Mouse (Mus musculus) regulatory T cell (primary cell): ENCODE results near the gene Rpp21.

Experiments used
- in situ Hi-C: fragments of 300-600 bp; cut with MboI, MseI; formaldehyde crosslinking; loops from one replicate; pipeline ENCODE4 v1.15.1; 2025; ENCODE audit warnings: high pct_unique_total_duplicates

Gene Rpp21

GRCm38 (mm10) chr17:36257969-36258368 is at the start of gene Rpp21:
Gene Rpp21 (minus strand): TSS chr17:36258069.
- in situ Hi-C loops, result no loop called here

DNA sequence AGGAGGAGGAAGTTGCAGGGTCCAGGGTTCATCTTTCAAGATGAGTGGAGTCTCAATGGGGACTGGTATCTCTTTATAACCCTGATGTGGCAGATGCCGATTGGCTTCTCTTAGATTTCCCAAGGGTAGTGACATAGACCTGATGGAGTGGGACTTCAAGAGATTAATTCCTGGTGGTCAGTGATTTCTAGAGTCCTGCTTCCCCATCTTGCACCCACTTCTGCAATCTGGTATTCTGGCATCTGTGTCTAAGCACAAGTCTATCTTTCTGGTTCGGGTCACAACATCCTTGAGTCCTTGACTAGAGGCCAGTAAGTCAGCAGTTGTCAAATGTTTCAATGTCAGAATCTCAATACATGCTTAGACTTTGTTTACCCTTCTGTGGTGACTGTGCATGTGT is 28.5 kb upstream of the Rpp21 start, which contains the start of gene H2-M10.2:
Gene H2-M10.2 (minus strand): TSS at position 101 of the 400 bp plus-strand sequence.
- in situ Hi-C loops, result no loop called here

DNA sequence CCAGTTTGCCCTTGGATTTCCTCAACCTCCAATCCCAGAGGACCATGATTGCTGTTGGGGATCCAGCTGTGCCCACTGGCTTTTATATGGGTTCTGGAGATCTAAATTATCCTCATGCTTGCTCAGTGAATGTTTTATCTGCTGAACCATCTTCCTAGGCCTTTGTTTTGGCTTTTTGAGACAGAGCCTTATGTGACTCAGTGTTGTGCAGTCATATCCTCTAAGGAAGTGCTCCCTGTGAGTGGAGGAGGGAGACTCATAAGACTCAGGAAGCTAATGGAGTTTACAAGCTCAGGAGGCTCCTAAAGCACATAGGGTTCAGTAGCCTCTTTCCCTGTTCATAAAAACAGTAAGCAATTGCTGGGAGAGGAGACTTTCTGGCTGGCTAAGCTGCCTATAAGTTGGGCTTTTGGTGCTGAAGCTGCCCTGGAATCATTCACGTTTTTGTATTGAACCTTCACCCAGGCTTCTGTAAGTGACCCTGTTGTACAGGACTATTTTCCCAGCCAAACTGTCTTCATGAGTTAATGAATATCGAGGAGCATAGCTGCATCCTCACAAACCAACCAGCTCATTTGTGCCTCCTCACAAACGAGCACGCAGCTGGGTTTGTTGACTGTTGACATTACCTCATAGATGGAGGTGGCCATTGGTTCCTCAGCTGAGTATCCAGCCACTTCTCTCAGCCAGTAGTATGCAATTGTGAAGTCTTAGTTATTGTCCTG is 23.8 kb upstream of the Rpp21 start:
- in situ Hi-C loops, result no loop called here

DNA sequence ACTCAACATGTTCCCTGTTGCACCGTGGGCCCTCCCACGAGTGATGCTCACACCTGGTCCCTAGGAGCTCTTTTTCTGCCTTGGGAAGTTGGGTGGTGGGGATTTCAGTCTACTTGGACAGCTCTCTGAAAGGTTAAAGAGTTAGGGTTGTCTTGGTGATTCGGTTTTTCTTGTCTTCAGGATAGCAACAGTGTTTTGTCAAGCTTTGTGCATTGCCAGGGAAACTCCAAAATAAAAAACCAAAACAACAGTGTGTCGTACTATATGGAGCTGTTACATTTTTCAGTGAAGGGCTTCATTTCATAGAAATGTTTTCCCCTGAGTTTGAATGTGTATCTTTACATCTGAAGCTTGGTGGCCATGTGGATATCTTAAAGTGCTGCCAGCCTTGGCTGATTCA is 16.9 kb upstream of the Rpp21 start:
- in situ Hi-C loops, result no loop called here

DNA sequence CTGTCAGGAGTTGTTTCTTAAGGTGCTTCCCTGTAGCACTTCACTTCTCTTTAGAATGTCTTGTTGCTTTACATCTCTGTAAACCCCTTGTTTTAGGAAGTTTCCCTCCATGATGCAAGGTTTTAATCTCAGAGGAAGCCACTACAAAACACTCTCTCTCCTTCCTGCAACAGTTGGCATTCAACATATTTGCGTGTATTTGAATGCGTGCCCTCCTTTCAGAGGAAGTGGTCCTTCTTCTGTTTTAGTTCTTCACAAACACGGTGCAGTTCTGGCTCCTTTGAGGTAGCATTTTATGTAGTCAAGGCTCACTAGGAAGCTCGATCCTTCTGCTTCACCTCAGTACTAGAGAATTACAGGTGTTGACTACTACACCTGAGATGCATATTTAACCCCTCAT is 15.9 kb upstream of the Rpp21 start:
- in situ Hi-C loops, result no loop called here

DNA sequence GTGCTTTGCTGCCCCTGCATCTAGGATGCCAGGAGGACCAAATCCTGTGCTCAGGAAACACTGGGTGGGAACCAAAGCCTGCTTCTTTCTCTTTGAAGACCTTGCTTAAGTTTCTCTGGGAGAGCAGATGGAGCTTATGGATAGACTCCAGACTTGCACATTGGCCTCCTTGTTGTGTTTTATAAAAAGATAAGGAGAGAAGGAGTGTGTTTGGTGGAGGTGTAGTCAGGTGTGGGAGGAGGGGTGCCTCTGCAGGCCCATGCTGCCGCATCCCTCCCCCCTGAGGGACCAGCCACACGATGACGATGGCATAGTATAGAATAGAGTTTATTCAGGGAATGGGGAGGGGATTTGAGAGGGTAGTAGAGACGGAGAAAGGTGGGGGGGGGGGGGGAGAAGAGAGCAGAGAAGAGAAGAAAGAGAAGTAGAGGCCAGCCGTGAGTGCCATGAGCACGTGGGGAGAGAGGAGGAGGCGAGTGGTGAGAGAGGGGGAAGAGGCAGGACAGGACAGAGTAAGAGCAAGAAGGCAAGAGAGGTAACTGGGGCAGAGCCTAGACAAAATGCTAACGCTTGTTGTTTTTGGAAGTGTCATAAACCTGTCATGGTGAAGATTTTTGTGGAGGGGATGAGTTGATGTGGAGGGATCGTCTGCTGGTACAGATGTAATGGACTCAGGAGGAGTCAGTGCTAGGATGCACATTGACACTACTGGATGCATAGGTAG is 14.9 kb upstream of the Rpp21 start:
- in situ Hi-C loops, result no loop called here

- in situ Hi-C loops, result no loop called here
Measured at GRCm38 (mm10) chr17:36271586-36272256, 13.9 kb upstream of the Rpp21 start, which contains the start of gene Trim39. Gene Trim39 (minus strand): TSS chr17:36272247.

DNA sequence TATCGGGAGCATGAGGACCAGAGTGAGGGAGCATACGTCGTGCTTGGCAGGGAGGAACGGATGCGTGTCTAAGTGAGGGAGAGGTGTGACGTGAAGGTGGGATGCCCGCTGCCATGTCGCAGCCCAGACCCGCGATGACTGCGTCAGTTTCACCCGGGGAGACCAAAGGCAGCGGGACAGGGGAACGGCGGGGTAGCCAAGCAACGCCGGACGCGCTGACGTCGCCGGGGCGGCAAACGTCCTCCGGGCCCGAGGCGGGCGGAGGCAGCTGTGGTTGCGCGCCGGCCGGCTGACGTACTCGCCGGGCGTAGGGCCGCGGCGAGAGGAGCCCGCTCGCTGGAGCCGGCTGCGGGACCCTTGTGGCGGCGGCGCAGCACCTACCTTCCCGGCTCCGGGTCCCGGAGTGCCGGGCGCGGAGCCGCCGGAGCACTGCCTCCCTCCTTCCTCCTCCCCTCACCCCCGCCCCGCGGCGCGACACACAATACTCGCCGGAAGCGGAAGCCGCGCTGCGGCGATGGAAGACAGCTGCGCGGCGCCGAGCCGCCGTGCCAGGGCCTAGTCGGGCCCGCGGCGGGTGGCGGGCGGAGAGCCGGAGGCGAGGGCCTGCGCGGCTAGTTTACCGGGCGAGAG is 13.2 kb upstream of the Rpp21 start:
- in situ Hi-C loops, result no loop called here

- in situ Hi-C loops, result no loop called here
Measured at GRCm38 (mm10) chr17:36265834-36266233, 8.0 kb upstream of the Rpp21 start.

DNA sequence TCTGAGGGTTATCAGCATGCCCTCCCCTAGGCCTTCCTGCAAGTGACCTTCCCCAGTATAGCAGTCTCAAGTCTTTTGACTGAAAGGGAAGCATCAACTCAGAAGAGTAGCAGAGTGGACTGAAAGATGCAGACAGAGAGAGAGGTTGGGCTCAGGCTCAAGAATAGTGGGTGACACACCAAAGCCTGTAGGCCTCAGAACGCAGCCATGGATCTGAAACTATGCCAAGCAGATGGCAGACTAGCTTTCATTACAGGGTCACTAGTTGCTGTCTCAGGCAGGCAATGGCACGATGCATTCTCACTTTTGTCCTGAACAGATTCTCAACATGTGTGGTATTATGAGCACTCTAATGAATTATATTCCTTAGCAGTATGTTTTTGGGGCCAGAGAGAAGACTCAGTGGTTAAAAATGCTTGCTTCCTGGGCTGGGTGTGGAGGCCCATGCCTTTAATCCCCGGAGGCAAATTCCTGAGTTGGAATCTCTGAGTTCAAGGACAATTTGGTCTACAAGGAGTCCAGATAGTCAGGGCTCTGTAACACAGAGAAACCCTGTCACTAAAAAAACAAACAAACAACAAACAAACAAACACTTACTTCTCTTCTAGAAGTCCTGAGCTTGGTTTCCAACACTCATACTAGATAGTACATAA is 6.5 kb upstream of the Rpp21 start:
- in situ Hi-C loops, result no loop called here

- in situ Hi-C loops, result no loop called here
Measured at GRCm38 (mm10) chr17:36261511-36262166, 3.8 kb upstream of the Rpp21 start.

DNA sequence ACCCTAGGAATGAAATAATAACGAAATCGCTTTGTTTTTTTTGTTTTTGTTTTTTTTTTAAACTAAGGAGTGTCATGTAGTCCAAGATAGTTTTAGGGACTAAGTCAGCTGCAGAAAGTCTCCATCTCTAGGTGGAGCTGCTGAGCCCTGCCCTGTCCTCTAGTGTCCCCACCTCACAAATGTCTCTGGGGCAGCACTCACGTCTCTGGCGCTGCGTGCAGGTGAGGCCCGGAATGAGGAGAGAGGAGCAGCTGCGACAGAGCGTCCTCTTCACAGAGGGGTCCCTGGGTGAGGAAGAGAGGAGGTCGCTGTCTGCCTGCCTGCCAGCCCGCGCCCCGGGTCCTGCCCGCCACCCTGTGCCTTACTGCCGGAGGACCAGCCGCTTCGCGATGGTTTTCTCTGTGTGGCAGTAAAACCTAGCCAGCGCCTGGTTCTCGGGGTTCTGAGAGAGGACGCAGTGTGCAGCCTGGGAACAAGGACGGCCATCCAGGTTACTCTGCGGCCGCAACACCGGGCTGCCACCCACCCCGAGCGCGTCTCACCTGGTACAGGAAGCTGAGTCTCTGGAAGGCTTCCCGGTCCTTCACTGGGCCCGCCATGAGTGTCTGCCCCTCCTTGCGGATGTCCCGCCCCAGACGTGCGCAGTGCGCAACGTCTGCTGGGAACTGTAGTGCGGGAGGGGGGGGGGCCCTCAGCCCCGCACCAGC is 475 bp downstream of the Rpp21 start:
- in situ Hi-C loops, result no loop called here

DNA sequence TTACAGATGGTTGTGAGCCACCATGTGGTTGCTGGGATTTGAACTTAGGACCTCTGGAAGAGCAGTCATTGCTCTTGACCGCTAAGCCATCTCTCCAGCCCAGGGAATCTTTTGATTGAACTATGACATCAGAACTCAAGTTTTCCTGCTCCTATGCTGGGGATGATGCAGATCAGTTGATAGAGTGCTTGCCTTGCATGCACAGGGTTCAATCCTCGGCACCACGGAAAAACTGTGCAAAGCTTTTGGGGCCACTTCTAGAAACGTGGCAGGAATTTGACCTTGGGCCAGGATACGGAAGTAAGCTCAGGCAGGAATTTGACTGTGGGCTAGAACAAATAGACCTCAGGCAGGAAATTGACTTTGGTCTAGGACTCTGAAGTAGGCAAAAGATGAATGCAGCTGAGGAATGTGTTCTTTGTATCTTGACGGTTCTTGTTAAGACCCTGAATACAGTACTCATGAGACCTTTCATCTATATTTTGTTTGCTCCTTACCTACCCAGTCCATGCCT is 4.7 kb downstream of the Rpp21 start:
- in situ Hi-C loops, result no loop called here

DNA sequence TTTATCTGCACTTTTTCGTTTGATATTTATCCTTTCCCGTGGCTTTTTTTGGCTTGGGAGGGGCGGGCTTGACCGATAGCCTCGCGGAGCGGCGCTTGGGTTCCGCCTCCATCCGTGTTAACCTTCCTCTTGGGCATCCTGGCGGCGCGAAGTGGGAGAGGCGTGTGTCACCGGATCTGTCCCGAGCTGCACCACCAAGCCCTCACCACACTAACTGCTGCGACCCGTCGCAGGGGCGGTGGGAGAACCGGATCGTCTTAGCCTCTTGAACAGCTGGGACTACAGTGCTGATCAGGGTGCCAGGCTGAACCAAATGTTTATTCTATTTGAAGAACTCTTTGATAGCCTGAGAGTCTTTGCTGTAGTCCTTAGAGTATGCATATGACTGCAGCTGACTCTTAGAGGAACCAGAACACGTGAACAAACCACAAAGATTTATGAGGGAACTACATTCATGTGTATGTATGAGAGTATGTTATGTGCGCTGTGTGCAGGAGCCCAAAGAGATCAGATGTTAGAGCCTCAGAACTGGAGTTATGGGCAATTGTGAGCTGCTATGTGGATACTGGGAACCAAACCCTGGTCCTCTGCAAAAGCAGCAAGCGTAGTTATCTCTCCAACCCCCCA is 5.5 kb downstream of the Rpp21 start:
- in situ Hi-C loops, result no loop called here

DNA sequence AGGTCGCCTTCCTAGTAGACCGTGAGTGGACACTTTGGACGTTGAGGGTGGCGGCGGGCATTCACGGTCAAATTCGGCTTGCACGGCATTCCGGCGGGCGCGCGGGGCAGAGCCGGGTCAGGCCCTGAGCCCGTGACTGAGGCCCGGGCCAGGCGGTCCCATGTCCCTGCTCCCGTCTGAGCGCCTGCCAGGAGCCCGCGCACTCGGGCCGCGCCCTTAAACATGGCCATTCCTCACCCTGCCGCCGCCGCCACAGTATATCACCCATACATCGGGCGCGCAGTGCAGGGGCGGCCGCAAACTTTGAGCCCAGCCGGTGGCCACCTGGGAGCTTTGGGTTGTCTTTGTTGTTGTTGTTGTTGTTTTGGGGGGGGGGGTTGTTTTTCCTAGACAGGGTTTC is 9.0 kb downstream of the Rpp21 start:
- in situ Hi-C loops, result no loop called here

- in situ Hi-C loops, result no loop called here
Measured at GRCm38 (mm10) chr17:36245741-36246140, 12.1 kb downstream of the Rpp21 start.

DNA sequence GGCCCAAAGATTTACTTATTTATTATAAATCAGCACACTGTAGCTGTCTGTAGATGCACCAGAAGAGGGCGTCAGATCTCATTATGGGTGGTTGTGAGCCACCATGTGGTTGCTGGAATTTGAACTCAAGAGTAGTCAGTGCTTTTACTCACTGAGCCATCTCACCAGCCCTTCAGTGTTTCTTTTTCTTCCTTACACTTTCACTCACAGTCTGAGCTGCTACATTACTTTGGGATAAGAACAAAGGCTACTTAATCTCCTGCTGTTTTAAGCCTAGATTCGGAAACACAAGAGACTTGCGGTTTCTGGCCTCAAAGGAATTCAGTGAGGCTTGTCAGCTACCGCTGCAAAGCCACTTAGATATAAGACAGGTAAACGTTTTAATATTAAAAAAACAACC is 13.8 kb downstream of the Rpp21 start:
- in situ Hi-C loops, result no loop called here

DNA sequence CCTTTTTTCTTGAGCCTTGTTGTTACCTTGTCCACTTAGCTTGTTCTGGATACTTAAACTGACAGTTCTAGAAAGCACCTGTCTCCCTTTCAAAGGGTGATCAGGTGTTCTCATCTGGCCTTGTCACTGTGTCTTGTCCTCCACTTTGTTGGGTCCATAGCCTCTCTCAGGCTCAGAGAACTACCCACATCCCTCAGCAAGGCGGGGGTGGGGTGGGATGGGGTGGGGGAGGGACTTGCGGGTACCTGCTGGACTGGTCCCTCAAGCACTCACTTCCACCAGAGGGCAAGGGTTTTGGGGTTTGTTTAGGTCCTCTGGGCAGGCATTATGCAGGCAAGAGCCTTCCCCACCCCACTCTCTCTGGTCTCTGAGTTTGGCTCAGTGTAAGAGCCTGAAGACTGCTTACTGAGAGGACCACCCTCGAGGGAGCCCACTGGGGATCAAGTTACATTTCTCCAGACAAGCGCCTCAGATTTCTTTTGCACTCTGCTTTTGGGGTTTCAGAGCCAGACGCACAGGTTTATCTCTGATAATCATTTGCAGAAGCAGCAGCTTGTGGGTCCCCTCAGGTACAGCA is 17.1 kb downstream of the Rpp21 start:
- in situ Hi-C loops, result no loop called here

- in situ Hi-C loops, result no loop called here
Measured at GRCm38 (mm10) chr17:36237321-36237921, 20.4 kb downstream of the Rpp21 start.
